Mouse (Mus musculus): Measurements from ENCODE around the gene Cldn7. TPM values are rescaled to one million over a fixed set of nuclear protein-coding genes. Genes with fewer than 3 reads are reported as not detected.
"Not testable (repeated sequence)": the region's sequence is repeated elsewhere in the genome, so short reads cannot be mapped to it uniquely, and the experiment has no call there.

Cldn7 gene
- polyA plus RNA-seq, 1 experiment, result 106 TPM

DNA sequence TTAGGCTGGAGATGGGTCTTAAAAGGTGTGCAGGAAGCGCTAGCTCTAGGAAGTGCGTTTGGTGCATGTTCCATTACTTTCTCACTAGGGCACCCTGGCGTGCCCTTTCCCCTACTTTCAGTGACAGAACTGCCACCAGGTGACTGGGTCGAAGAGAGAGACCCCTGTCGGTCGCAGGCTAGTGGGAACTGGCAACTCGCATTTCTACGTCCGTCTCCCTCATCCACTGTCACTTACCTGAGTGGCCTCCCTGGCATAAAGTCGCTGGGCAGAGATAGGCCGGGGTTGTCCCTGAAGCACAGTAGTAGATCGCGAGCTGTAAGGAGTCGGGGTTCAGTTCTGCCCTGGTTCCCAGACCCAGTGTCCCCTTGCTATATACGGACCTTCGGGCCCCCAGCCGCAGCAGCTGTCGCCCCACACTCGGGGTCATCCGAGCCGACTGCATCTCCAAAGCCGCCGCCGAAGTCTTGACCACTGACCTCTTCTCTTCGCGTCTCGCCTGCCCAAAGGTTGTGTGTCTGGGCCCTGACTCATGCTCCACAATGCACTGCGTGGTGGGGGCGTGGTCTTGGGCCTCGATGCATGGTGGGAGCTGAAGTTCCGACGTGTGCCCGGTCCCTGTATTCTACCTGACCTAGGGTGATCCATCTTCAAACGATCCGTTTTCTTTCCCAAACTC is 50.4 kb downstream of the Cldn7 start, which contains the start of gene Acadvl:
Acadvl (minus strand) TSS at position 532 of the 679 bp plus-strand sequence.
- no peak within 1 kb of the TSS for H3K27ac ChIP-seq (ENCODE audit: insufficient read depth, low read length)
- TF ChIP-seq CTCF (IDR thresholded peaks at IDR 0.05; ENCODE audit: low read depth, low read length) (peak; percentile 51), EP300 (IDR thresholded peaks at IDR 0.05; ENCODE audit: insufficient read depth, low read depth, low read length) (no peak), POLR2A (IDR thresholded peaks at IDR 0.05; ENCODE audit: insufficient read depth, low read length) (peak; percentile 27)
- peak within 1 kb of the TSS; percentile 24 for H3K9ac ChIP-seq (ENCODE audit: low read depth, poor library complexity, severe bottlenecking)
- H3K4me3 ChIP-seq (ENCODE audit: low read depth, low read length), result peak within 1 kb of the TSS; percentile 61
- peaks cover 18% of the 10 kb centered on the region for H3K36me3 ChIP-seq (ENCODE audit: control insufficient read depth, insufficient read depth, low read length, poor library complexity, severe bottlenecking)
- no peaks in the 10 kb centered on the region for H3K4me1 ChIP-seq (ENCODE audit: control insufficient read depth, insufficient read depth, low read length)
- H3K9me3 ChIP-seq (replicated peaks; ENCODE audit: control insufficient read depth, insufficient read depth, low read length, poor library complexity, severe bottlenecking), result no peaks in the 10 kb centered on the region
- no peaks in the 10 kb centered on the region for H3K27me3 ChIP-seq (ENCODE audit: control insufficient read depth, insufficient read depth, low read length, poor library complexity, severe bottlenecking)

DNA sequence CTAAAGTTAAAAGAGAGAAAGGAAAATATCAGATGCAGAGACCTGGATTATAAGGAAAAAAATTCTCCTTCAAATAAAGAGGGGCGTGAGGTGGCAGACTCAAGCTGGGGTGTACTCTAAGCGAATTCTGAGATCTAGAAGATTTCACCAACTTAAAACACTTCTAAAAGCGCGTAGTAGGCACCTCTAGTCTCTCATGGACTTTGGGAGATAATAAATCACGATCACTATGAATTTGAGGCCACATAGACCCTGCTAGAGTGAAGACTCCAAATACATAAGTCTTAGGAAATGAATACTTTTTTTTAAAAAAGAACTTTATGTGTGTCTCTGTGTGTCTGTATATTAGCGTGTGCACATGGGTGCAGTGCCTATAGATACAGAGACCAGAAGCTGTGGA is 51.1 kb downstream of the Cldn7 start:
- H3K9ac ChIP-seq (ENCODE audit: low read depth, poor library complexity, severe bottlenecking), result no peak overlapping the region
- H3K4me3 ChIP-seq (ENCODE audit: low read depth, low read length), result no peak overlapping the region
- no peaks in the 10 kb centered on the region for H3K4me1 ChIP-seq (ENCODE audit: control insufficient read depth, insufficient read depth, low read length)
- H3K9me3 ChIP-seq (replicated peaks; ENCODE audit: control insufficient read depth, insufficient read depth, low read length, poor library complexity, severe bottlenecking), result no peaks in the 10 kb centered on the region
- H3K27ac ChIP-seq (ENCODE audit: insufficient read depth, low read length), result no peak overlapping the region
- no peak for TF ChIP-seq CTCF (IDR thresholded peaks at IDR 0.05; ENCODE audit: low read depth, low read length)
- TF ChIP-seq EP300 (IDR thresholded peaks at IDR 0.05; ENCODE audit: insufficient read depth, low read depth, low read length), result no peak
- no peak for TF ChIP-seq POLR2A (IDR thresholded peaks at IDR 0.05; ENCODE audit: insufficient read depth, low read length)
- H3K27me3 ChIP-seq (ENCODE audit: control insufficient read depth, insufficient read depth, low read length, poor library complexity, severe bottlenecking), result no peaks in the 10 kb centered on the region
- H3K36me3 ChIP-seq (ENCODE audit: control insufficient read depth, insufficient read depth, low read length, poor library complexity, severe bottlenecking), result peaks cover 17% of the 10 kb centered on the region

DNA sequence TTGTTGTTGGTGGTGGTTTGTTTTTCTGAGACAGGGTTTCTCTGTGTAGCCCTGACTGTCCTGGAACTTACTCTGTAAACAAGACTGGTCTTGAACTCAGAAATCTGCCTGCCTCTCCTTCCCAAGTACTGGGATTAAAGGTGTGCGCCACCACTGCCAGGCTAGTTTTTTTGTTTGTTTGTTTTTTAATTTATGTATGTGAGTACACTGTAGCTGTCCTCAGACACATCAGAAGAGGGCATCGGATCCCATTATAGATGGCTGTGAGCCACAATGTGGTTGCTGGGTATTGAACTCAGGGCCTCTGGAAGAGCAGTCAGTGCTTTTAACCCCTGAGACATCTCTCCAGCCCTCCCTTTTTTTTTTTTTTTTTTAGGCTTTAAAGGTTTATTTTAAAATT is 51.6 kb downstream of the Cldn7 start:
- not testable (repeated sequence) for H3K4me1 ChIP-seq (ENCODE audit: control insufficient read depth, insufficient read depth, low read length); H3K27me3 ChIP-seq (ENCODE audit: control insufficient read depth, insufficient read depth, low read length, poor library complexity, severe bottlenecking)

GRCm38 (mm10) chr11:70016669-70017068 is 52.1 kb downstream of the Cldn7 start, which contains the start of gene Dlg4:
Dlg4 (plus strand) TSS chr11:70016942.
- no peak within 1 kb of the TSS for H3K4me3 ChIP-seq (ENCODE audit: low read depth, low read length)
- no peak within 1 kb of the TSS for H3K9ac ChIP-seq (ENCODE audit: low read depth, poor library complexity, severe bottlenecking)
- H3K27ac ChIP-seq (ENCODE audit: insufficient read depth, low read length), result no peak within 1 kb of the TSS
- H3K4me1 ChIP-seq (ENCODE audit: control insufficient read depth, insufficient read depth, low read length), result no peaks in the 10 kb centered on the region
- no peak for TF ChIP-seq CTCF (IDR thresholded peaks at IDR 0.05; ENCODE audit: low read depth, low read length)
- TF ChIP-seq POLR2A (IDR thresholded peaks at IDR 0.05; ENCODE audit: insufficient read depth, low read length), result no peak
- no peaks in the 10 kb centered on the region for H3K9me3 ChIP-seq (replicated peaks; ENCODE audit: control insufficient read depth, insufficient read depth, low read length, poor library complexity, severe bottlenecking)
- H3K36me3 ChIP-seq (ENCODE audit: control insufficient read depth, insufficient read depth, low read length, poor library complexity, severe bottlenecking), result peaks cover 8% of the 10 kb centered on the region
- H3K27me3 ChIP-seq (ENCODE audit: control insufficient read depth, insufficient read depth, low read length, poor library complexity, severe bottlenecking), result no peaks in the 10 kb centered on the region

More for the DNA sequence above, 51.6 kb downstream of the Cldn7 start:
- not testable (repeated sequence) for H3K9ac ChIP-seq (ENCODE audit: low read depth, poor library complexity, severe bottlenecking); H3K9me3 ChIP-seq (replicated peaks; ENCODE audit: control insufficient read depth, insufficient read depth, low read length, poor library complexity, severe bottlenecking); H3K27ac ChIP-seq (ENCODE audit: insufficient read depth, low read length); H3K4me3 ChIP-seq (ENCODE audit: low read depth, low read length)
- peaks cover 12% of the 10 kb centered on the region for H3K36me3 ChIP-seq (ENCODE audit: control insufficient read depth, insufficient read depth, low read length, poor library complexity, severe bottlenecking)

- H3K4me3 ChIP-seq (ENCODE audit: low read depth, low read length), result no peak overlapping the region
- H3K27me3 ChIP-seq (ENCODE audit: control insufficient read depth, insufficient read depth, low read length, poor library complexity, severe bottlenecking), result no peaks in the 10 kb centered on the region
- no peak for TF ChIP-seq CTCF (IDR thresholded peaks at IDR 0.05; ENCODE audit: low read depth, low read length)
- TF ChIP-seq EP300 (IDR thresholded peaks at IDR 0.05; ENCODE audit: insufficient read depth, low read depth, low read length), result no peak
- no peak for TF ChIP-seq POLR2A (IDR thresholded peaks at IDR 0.05; ENCODE audit: insufficient read depth, low read length)
- H3K27ac ChIP-seq (ENCODE audit: insufficient read depth, low read length), result no peak overlapping the region
- no peaks in the 10 kb centered on the region for H3K9me3 ChIP-seq (replicated peaks; ENCODE audit: control insufficient read depth, insufficient read depth, low read length, poor library complexity, severe bottlenecking)
- peaks cover 2% of the 10 kb centered on the region; the same call in 1 of the 2 replicates for H3K36me3 ChIP-seq (ENCODE audit: control insufficient read depth, insufficient read depth, low read length, poor library complexity, severe bottlenecking)
- no peak overlapping the region for H3K9ac ChIP-seq (ENCODE audit: low read depth, poor library complexity, severe bottlenecking)
- no peaks in the 10 kb centered on the region for H3K4me1 ChIP-seq (ENCODE audit: control insufficient read depth, insufficient read depth, low read length)
Observed at GRCm38 (mm10) chr11:70017199-70017767, 52.7 kb downstream of the Cldn7 start.

Other genes with a start within 250 kb of the Cldn7 start
- 102 and 103 TPM in 2 replicates for gene Polr2a, start 206.1 kb upstream of the Cldn7 start, polyA plus RNA-seq (2011; ENCODE audit: insufficient read depth, insufficient read length, low read depth, missing spikeins)
- not detected in 2 replicates for gene Slc35g3, start 202.8 kb upstream of the Cldn7 start, polyA plus RNA-seq (2011; ENCODE audit: insufficient read depth, insufficient read length, low read depth, missing spikeins)
- 3.6 and 4.8 TPM in 2 replicates for gene Zbtb4, start 198.9 kb upstream of the Cldn7 start, polyA plus RNA-seq (2011; ENCODE audit: insufficient read depth, insufficient read length, low read depth, missing spikeins)
- gene Chrnb1, start 168.8 kb upstream of the Cldn7 start, polyA plus RNA-seq (2011; ENCODE audit: insufficient read depth, insufficient read length, low read depth, missing spikeins), result 10.1 and 12.1 TPM in 2 replicates
- gene Fgf11, start 162.9 kb upstream of the Cldn7 start, polyA plus RNA-seq (2011; ENCODE audit: insufficient read depth, insufficient read length, low read depth, missing spikeins), result 1.8 and 2.5 TPM in 2 replicates
- 10.1 and 11.6 TPM in 2 replicates for gene Tmem102, start 159.2 kb upstream of the Cldn7 start, polyA plus RNA-seq (2011; ENCODE audit: insufficient read depth, insufficient read length, low read depth, missing spikeins)
- gene Gm39566, start 149.5 kb upstream of the Cldn7 start, polyA plus RNA-seq (2011; ENCODE audit: insufficient read depth, insufficient read length, low read depth, missing spikeins), result not detected in 2 replicates
- gene Spem2, start 146.3 kb upstream of the Cldn7 start, polyA plus RNA-seq (2011; ENCODE audit: insufficient read depth, insufficient read length, low read depth, missing spikeins), result not detected in 2 replicates
- not detected in 2 replicates for gene Spem1, start 142.6 kb upstream of the Cldn7 start, polyA plus RNA-seq (2011; ENCODE audit: insufficient read depth, insufficient read length, low read depth, missing spikeins)
- 19.6 and 25.4 TPM in 2 replicates for gene Nlgn2, start 127.0 kb upstream of the Cldn7 start, polyA plus RNA-seq (2011; ENCODE audit: insufficient read depth, insufficient read length, low read depth, missing spikeins)
- gene Tmem256, start 126.3 kb upstream of the Cldn7 start, polyA plus RNA-seq (2011; ENCODE audit: insufficient read depth, insufficient read length, low read depth, missing spikeins), result 97.1 and 103 TPM in 2 replicates
- gene Plscr3, start 118.4 kb upstream of the Cldn7 start, polyA plus RNA-seq (2011; ENCODE audit: insufficient read depth, insufficient read length, low read depth, missing spikeins), result 27.2 and 31.2 TPM in 2 replicates
- gene Tnk1, start 106.0 kb upstream of the Cldn7 start, polyA plus RNA-seq (2011; ENCODE audit: insufficient read depth, insufficient read length, low read depth, missing spikeins), result 15.6 and 19.6 TPM in 2 replicates
- not detected in 2 replicates for gene Tmem95, start 86.8 kb upstream of the Cldn7 start, polyA plus RNA-seq (2011; ENCODE audit: insufficient read depth, insufficient read length, low read depth, missing spikeins)
- 5.2 and 6.3 TPM in 2 replicates for gene Kctd11, start 83.4 kb upstream of the Cldn7 start, polyA plus RNA-seq (2011; ENCODE audit: insufficient read depth, insufficient read length, low read depth, missing spikeins)
- gene Acap1, start 69.2 kb upstream of the Cldn7 start, polyA plus RNA-seq (2011; ENCODE audit: insufficient read depth, insufficient read length, low read depth, missing spikeins), result 1.5 and 2.3 TPM in 2 replicates
- gene 2810408A11Rik, start 63.8 kb upstream of the Cldn7 start, polyA plus RNA-seq (2011; ENCODE audit: insufficient read depth, insufficient read length, low read depth, missing spikeins), result 11.6 and 13.1 TPM in 2 replicates
- 27.9 and 32.4 TPM in 2 replicates for gene Neurl4, start 63.7 kb upstream of the Cldn7 start, polyA plus RNA-seq (2011; ENCODE audit: insufficient read depth, insufficient read length, low read depth, missing spikeins)
- gene Gps2, start 50.9 kb upstream of the Cldn7 start, polyA plus RNA-seq (2011; ENCODE audit: insufficient read depth, insufficient read length, low read depth, missing spikeins), result 23.9 and 24.4 TPM in 2 replicates
- gene Eif5a, start 42.8 kb upstream of the Cldn7 start, polyA plus RNA-seq (2011; ENCODE audit: insufficient read depth, insufficient read length, low read depth, missing spikeins), result 1,015 and 1,063 TPM in 2 replicates
- gene Ybx2, start 29.0 kb upstream of the Cldn7 start, polyA plus RNA-seq (2011; ENCODE audit: insufficient read depth, insufficient read length, low read depth, missing spikeins), result 55.2 and 57.2 TPM in 2 replicates
- gene Slc2a4, start 16.6 kb upstream of the Cldn7 start, polyA plus RNA-seq (2011; ENCODE audit: insufficient read depth, insufficient read length, low read depth, missing spikeins), result 2.7 and 3.2 TPM in 2 replicates
- gene Ctdnep1, start 16.4 kb downstream of the Cldn7 start, polyA plus RNA-seq (2011; ENCODE audit: insufficient read depth, insufficient read length, low read depth, missing spikeins), result 61.9 and 63.4 TPM in 2 replicates
- gene Elp5, start 17.7 kb downstream of the Cldn7 start, polyA plus RNA-seq (2011; ENCODE audit: insufficient read depth, insufficient read length, low read depth, missing spikeins), result 77.6 and 80.1 TPM in 2 replicates
- gene Gabarap, start 26.4 kb downstream of the Cldn7 start, polyA plus RNA-seq (2011; ENCODE audit: insufficient read depth, insufficient read length, low read depth, missing spikeins), result 141 and 144 TPM in 2 replicates
- gene Phf23, start 31.0 kb downstream of the Cldn7 start, polyA plus RNA-seq (2011; ENCODE audit: insufficient read depth, insufficient read length, low read depth, missing spikeins), result 75.6 and 83.0 TPM in 2 replicates
- 60.1 and 63.3 TPM in 2 replicates for gene Dvl2, start 35.8 kb downstream of the Cldn7 start, polyA plus RNA-seq (2011; ENCODE audit: insufficient read depth, insufficient read length, low read depth, missing spikeins)
- 17.1 and 19.8 TPM in 2 replicates for gene Acadvl, start 50.6 kb downstream of the Cldn7 start, polyA plus RNA-seq (2011; ENCODE audit: insufficient read depth, insufficient read length, low read depth, missing spikeins)
- 17.1 and 25.7 TPM in 2 replicates for gene Dlg4, start 52.2 kb downstream of the Cldn7 start, polyA plus RNA-seq (2011; ENCODE audit: insufficient read depth, insufficient read length, low read depth, missing spikeins)
- gene Asgr1, start 89.3 kb downstream of the Cldn7 start, polyA plus RNA-seq (2011; ENCODE audit: insufficient read depth, insufficient read length, low read depth, missing spikeins), result not detected in 2 replicates
- gene Asgr2, start 127.9 kb downstream of the Cldn7 start, polyA plus RNA-seq (2011; ENCODE audit: insufficient read depth, insufficient read length, low read depth, missing spikeins), result not detected in 2 replicates
- gene Mgl2, start 165.6 kb downstream of the Cldn7 start, polyA plus RNA-seq (2011; ENCODE audit: insufficient read depth, insufficient read length, low read depth, missing spikeins), result 0.37 and 0.43 TPM in 2 replicates
- not detected in 2 replicates for gene Clec10a, start 191.4 kb downstream of the Cldn7 start, polyA plus RNA-seq (2011; ENCODE audit: insufficient read depth, insufficient read length, low read depth, missing spikeins)
- gene Slc16a11, start 248.0 kb downstream of the Cldn7 start, polyA plus RNA-seq (2011; ENCODE audit: insufficient read depth, insufficient read length, low read depth, missing spikeins), result 2.0 and 3.5 TPM in 2 replicates

Measured in ES-Bruce4 (cell line).